In the genomic region with DNA sequence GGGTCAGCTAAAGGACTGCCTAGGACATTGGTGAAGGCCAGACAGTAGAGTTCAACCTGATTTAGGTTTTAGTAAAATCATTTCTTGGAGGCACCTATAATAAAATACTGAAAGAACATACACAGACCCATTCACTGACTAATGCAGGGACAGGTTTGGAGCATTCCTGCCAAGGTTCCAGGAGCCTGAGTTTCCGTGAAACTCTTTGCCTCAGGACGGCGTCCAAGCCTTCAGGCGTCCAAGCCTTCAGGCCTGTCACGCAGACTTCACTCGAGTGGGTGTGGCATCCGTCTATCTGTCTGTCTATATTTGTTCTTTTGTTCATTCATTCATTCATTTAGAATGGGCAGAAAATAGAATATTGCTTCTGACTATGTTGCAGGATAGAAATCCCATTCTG, we compare ENCODE assay signal across 33 mouse cellular contexts. TPM values are rescaled to one million over a fixed set of nuclear protein-coding genes. Genes with fewer than 3 reads are reported as not detected.
A peak's percentile ranks its signal among the peaks of the same experiment; 100 is the strongest.
DNase-seq lines count a peak whose midpoint lies in the region; ATAC-seq lines count a peak whose summit lies in the region.
"Had no signal": no experiment of that assay in that cellular context is flagged by ENCODE, and none has a peak within 500 bp of the region (broad histone marks: within the 10 kb centered on the region; RNA-seq: fewer than 3 reads in every experiment).

No protein-coding gene starts in this region.

- peak overlapping the region; percentile 1; the same call in 1 of the 2 replicates for H3K27ac ChIP-seq in heart, embryonic 13.5 days (replicated peaks)
- no peak overlapping the region for H3K27ac ChIP-seq in midbrain, embryonic 14.5 days (replicated peaks; ENCODE audit: low read depth, low read length)
- H3K27ac ChIP-seq: forebrain, embryonic 10.5 days; forebrain, embryonic 15.5 days; kidney, embryonic 15.5 days; limb, embryonic 15.5 days; midbrain, embryonic 12.5 days; neural tube, embryonic 13.5 days had no signal

- 48% methylated on average over 7 of the region's 7 CpGs for WGBS in heart, embryonic 13.5 days
- WGBS in midbrain, embryonic 14.5 days: 79% methylated on average over 7 of the region's 7 CpGs

- ATAC-seq in heart, embryonic 13.5 days (ENCODE audit: extremely low read depth, insufficient number of reproducible peaks, low FRiP score, low TSS enrichment): no peak
- ATAC-seq in midbrain, embryonic 14.5 days (ENCODE audit: low FRiP score, low TSS enrichment): no peak
- ATAC-seq: forebrain, embryonic 15.5 days; hindbrain, embryonic 16.5 days; lung, postnatal 0 days had no signal

- H3K4me2 ChIP-seq in heart, embryonic 13.5 days: no peak overlapping the region
- H3K4me2 ChIP-seq in midbrain, embryonic 14.5 days (ENCODE audit: low read length): no peak overlapping the region
- H3K4me2 ChIP-seq: forebrain, embryonic 15.5 days; kidney, embryonic 15.5 days; limb, embryonic 15.5 days; liver, embryonic 13.5 days; midbrain, embryonic 12.5 days; neural tube, embryonic 13.5 days had no signal

- H3K36me3 ChIP-seq in heart, embryonic 13.5 days: 0 out of 2 replicates have a peak, but pooled peaks cover 3% of the 10 kb centered on the region
- no peaks in the 10 kb centered on the region for H3K36me3 ChIP-seq in midbrain, embryonic 14.5 days (ENCODE audit: control insufficient read depth, insufficient read depth, low read length)
- H3K36me3 ChIP-seq: forebrain, embryonic 10.5 days; forebrain, embryonic 15.5 days; kidney, embryonic 15.5 days; limb, embryonic 15.5 days; midbrain, embryonic 12.5 days; neural tube, embryonic 13.5 days had no signal

- H3K9ac ChIP-seq in heart, embryonic 13.5 days: no peak overlapping the region
- H3K9ac ChIP-seq in midbrain, embryonic 14.5 days (replicated peaks; ENCODE audit: low read length): no peak overlapping the region
- H3K9ac ChIP-seq: forebrain, embryonic 15.5 days; kidney, embryonic 15.5 days; limb, embryonic 15.5 days; liver, embryonic 13.5 days; midbrain, embryonic 12.5 days; neural tube, embryonic 13.5 days had no signal

- peak; percentile 51 for DNase-seq in cerebellum, adult 9-10 months
- DNase-seq in cerebellum, adult 8-10 months: no peak
- no peak for DNase-seq in heart, postnatal 4 days
- DNase-seq in brain, adult 2 months (ENCODE audit: low read depth, low spot score): peak; percentile 65
- peak; percentile 21 for DNase-seq in fibroblast of lung, adult 2 months (ENCODE audit: low read depth)
- no peak for DNase-seq in midbrain, embryonic 14.5 days
- DNase-seq: adrenal gland, postnatal 25 days; gastrocnemius, postnatal 25 days; heart, adult 11 months; heart, postnatal 10 days; kidney, adult 18-20 months; kidney, postnatal 25 days; left cerebral cortex, postnatal 4 days; liver, embryonic 13.5 days; lung, adult 18-20 months; lung, postnatal 4 days; right cerebral cortex, postnatal 14 days; thymus, postnatal 4 days had no signal

- no peaks in the 10 kb centered on the region for H3K27me3 ChIP-seq in heart, embryonic 13.5 days (replicated peaks)
- no peaks in the 10 kb centered on the region for H3K27me3 ChIP-seq in midbrain, embryonic 14.5 days (ENCODE audit: control insufficient read depth, insufficient read depth, low read length)
- H3K27me3 ChIP-seq: forebrain, embryonic 15.5 days; kidney, embryonic 15.5 days; limb, embryonic 15.5 days; liver, embryonic 13.5 days; megakaryocyte, embryonic 14.5 days; midbrain, embryonic 12.5 days; neural tube, embryonic 13.5 days had no signal

- peaks cover 27% of the 10 kb centered on the region for H3K4me1 ChIP-seq in heart, embryonic 13.5 days
- H3K4me1 ChIP-seq in midbrain, embryonic 14.5 days (ENCODE audit: control insufficient read depth, insufficient read depth, low read length): no peaks in the 10 kb centered on the region
- H3K4me1 ChIP-seq: forebrain, embryonic 10.5 days; forebrain, embryonic 15.5 days; kidney, embryonic 15.5 days; limb, embryonic 15.5 days; midbrain, embryonic 12.5 days; neural tube, embryonic 13.5 days had no signal

- H3K4me3 ChIP-seq in heart, embryonic 13.5 days: no peak overlapping the region
- H3K4me3 ChIP-seq in midbrain, embryonic 14.5 days (replicated peaks; ENCODE audit: low read depth, low read length): no peak overlapping the region
- H3K4me3 ChIP-seq: forebrain, embryonic 10.5 days; forebrain, embryonic 15.5 days; kidney, embryonic 15.5 days; limb, embryonic 15.5 days; liver, embryonic 13.5 days; megakaryocyte, embryonic 14.5 days; midbrain, embryonic 12.5 days; neural tube, embryonic 13.5 days had no signal

- H3K9me3 ChIP-seq in heart, embryonic 13.5 days: no peaks in the 10 kb centered on the region
- H3K9me3 ChIP-seq in midbrain, embryonic 14.5 days (ENCODE audit: control insufficient read depth, low read length): no peaks in the 10 kb centered on the region
- H3K9me3 ChIP-seq: forebrain, embryonic 10.5 days; forebrain, embryonic 15.5 days; kidney, embryonic 15.5 days; limb, embryonic 15.5 days; liver, embryonic 13.5 days; megakaryocyte, embryonic 14.5 days; midbrain, embryonic 12.5 days; neural tube, embryonic 13.5 days had no signal

RNA-seq across cellular contexts. Expression of gene Bcl2l15, which starts 1.3 kb away (rescaled TPM):
- 0.22 TPM in 1 of 2 replicates, not detected in the other for polyA plus RNA-seq in heart, embryonic 13.5 days (2015; fragmentation: Nextera tagmentation; extraction: Ambion mirVana)
- total RNA-seq in heart, postnatal 4 days (2021): not detected
- polyA plus RNA-seq in midbrain, embryonic 14.5 days (2014; fragmentation: Nextera tagmentation; extraction: Ambion mirVana): 0.20 and 0.22 TPM in 2 replicates
- total RNA-seq: adrenal gland, adult 18-20 months; MEL had no signal
- polyA plus RNA-seq: embryonic facial prominence, embryonic 11.5 days had no signal

RNA-seq across cellular contexts. Expression of gene Gm43064, which starts 21.8 kb away (rescaled TPM):
- 0.21 and 0.24 TPM in 2 replicates for polyA plus RNA-seq in heart, embryonic 13.5 days (2015; fragmentation: Nextera tagmentation; extraction: Ambion mirVana)
- under 1 TPM in 1 of 2 experiments, not detected in 1; 0.27 TPM for total RNA-seq in heart, postnatal 4 days (2021)
- polyA plus RNA-seq in midbrain, embryonic 14.5 days (2014; fragmentation: Nextera tagmentation; extraction: Ambion mirVana): 0.18 TPM in 1 of 2 replicates, not detected in the other
- total RNA-seq: heart, postnatal 10 days; left cerebral cortex, postnatal 4 days had no signal
- polyA plus RNA-seq: embryonic facial prominence, embryonic 11.5 days; forebrain, embryonic 15.5 days; lung, postnatal 0 days; midbrain, embryonic 12.5 days; small intestine, adult 2 months had no signal

RNA-seq across cellular contexts. Expression of gene Ap4b1, which starts 21.8 kb away (rescaled TPM):
- 14.5 and 16.2 TPM in 2 replicates for polyA plus RNA-seq in heart, embryonic 13.5 days (2015; fragmentation: Nextera tagmentation; extraction: Ambion mirVana)
- total RNA-seq in heart, postnatal 4 days (2021): 1 to 10 TPM; 8.6 to 9.1 TPM
- polyA plus RNA-seq in midbrain, embryonic 14.5 days (2014; fragmentation: Nextera tagmentation; extraction: Ambion mirVana): 20.1 and 25.4 TPM in 2 replicates

RNA-seq across cellular contexts. Expression of gene Dclre1b, which starts 21.9 kb away (rescaled TPM):
- polyA plus RNA-seq in heart, embryonic 13.5 days (2015; fragmentation: Nextera tagmentation; extraction: Ambion mirVana): 15.4 and 16.8 TPM in 2 replicates
- 10 to 100 TPM; 13.6 to 14.2 TPM for total RNA-seq in heart, postnatal 4 days (2021)
- polyA plus RNA-seq in midbrain, embryonic 14.5 days (2014; fragmentation: Nextera tagmentation; extraction: Ambion mirVana): 23.0 and 29.2 TPM in 2 replicates

RNA-seq across cellular contexts. Expression of gene Ptpn22, which starts 28.4 kb away (rescaled TPM):
- polyA plus RNA-seq in heart, embryonic 13.5 days (2015; fragmentation: Nextera tagmentation; extraction: Ambion mirVana): 0.76 and 0.79 TPM in 2 replicates
- total RNA-seq in heart, postnatal 4 days (2021): under 1 TPM; 0.57 to 0.72 TPM
- 0.26 TPM in 2 replicates for polyA plus RNA-seq in midbrain, embryonic 14.5 days (2014; fragmentation: Nextera tagmentation; extraction: Ambion mirVana)
- total RNA-seq: MEL had no signal
- polyA plus RNA-seq: hindbrain, embryonic 11.5 days had no signal

Comparison
In these comparisons a context has a peak if more than half of its experiments do, and no peak if none do; other contexts are left out.
1. DNase-seq: peak in cerebellum, adult 9-10 months (single experiment), brain, adult 2 months (single experiment) and fibroblast of lung, adult 2 months (single experiment); none in cerebellum, adult 8-10 months (single experiment), heart, postnatal 4 days (single experiment) and midbrain, embryonic 14.5 days (single experiment).